Mouse (Mus musculus) neural tube, embryonic 13.5 days (tissue): Measurements from ENCODE around the gene Ccl22. TPM values are rescaled to one million over a fixed set of nuclear protein-coding genes. Genes with fewer than 3 reads are reported as not detected.

ENCODE experiments used
- polyA plus RNA-seq: library from polyadenylated mRNA; unstranded; fragments of >200 nt; fragmentation: Nextera tagmentation; extraction: Ambion mirVana; gene quantifications from 2 replicates; pipeline ENCODE4 v1.2.1, GENCODE M21; 2015

Ccl22 gene
- polyA plus RNA-seq, 1 experiment from 2014 or later = not detected

Other genes starting within 250 kb of the Ccl22 start
- 21.1 and 22.0 TPM in 2 replicates for gene Cpne2, start 212.6 kb upstream of the Ccl22 start, polyA plus RNA-seq
- gene Rspry1, start 143.7 kb upstream of the Ccl22 start, polyA plus RNA-seq = 54.0 and 54.1 TPM in 2 replicates
- gene Fam192a, start 143.6 kb upstream of the Ccl22 start, polyA plus RNA-seq = 80.5 and 97.9 TPM in 2 replicates
- gene Arl2bp, start 79.0 kb upstream of the Ccl22 start, polyA plus RNA-seq = 219 and 224 TPM in 2 replicates
- gene Pllp, start 49.3 kb upstream of the Ccl22 start, polyA plus RNA-seq = 1.0 and 2.1 TPM in 2 replicates
- 17.8 and 17.9 TPM in 2 replicates for gene Cx3cl1, start 26.4 kb downstream of the Ccl22 start, polyA plus RNA-seq
- not detected in 2 replicates for gene Ccl17, start 64.9 kb downstream of the Ccl22 start, polyA plus RNA-seq
- gene Coq9, start 92.7 kb downstream of the Ccl22 start, polyA plus RNA-seq = 57.7 and 64.4 TPM in 2 replicates
- 178 and 204 TPM in 2 replicates for gene Ciapin1, start 92.8 kb downstream of the Ccl22 start, polyA plus RNA-seq
- gene Polr2c, start 111.9 kb downstream of the Ccl22 start, polyA plus RNA-seq = 116 and 125 TPM in 2 replicates
- 80.2 and 103 TPM in 2 replicates for gene Dok4, start 130.7 kb downstream of the Ccl22 start, polyA plus RNA-seq
- gene Ccdc102a, start 172.5 kb downstream of the Ccl22 start, polyA plus RNA-seq = 8.1 and 10.1 TPM in 2 replicates
- gene Adgrg5, start 178.1 kb downstream of the Ccl22 start, polyA plus RNA-seq = 0.07 and 0.48 TPM in 2 replicates
- 160 and 168 TPM in 2 replicates for gene Adgrg1, start 229.2 kb downstream of the Ccl22 start, polyA plus RNA-seq